Mouse (Mus musculus) heart, postnatal 0 days (tissue): ENCODE measurements around the gene Rgs9bp. TPM values are rescaled to one million over a fixed set of nuclear protein-coding genes. Genes with fewer than 3 reads are reported as not detected.
"Not testable (repeated sequence)": the region's sequence is repeated elsewhere in the genome, so short reads cannot be mapped to it uniquely, and the experiment has no call there.

Experiments used
- ATAC-seq: fragments of 200-750 bp; cut with Nextera tagmentation; 2 replicates; pipeline ENCODE4 v1.8.0; 2017; ENCODE audit warnings: low read depth, moderate number of reproducible peaks, moderate library complexity; ENCODE audit not compliant: insufficient read depth
- DNase-seq: peaks from one replicate; pipeline ENCODE4 v3.0.0-alpha.2; 2016; ENCODE audit warnings: low spot score
- H3K27ac ChIP-seq: fragments of 300-500 bp; sonication (generic); 2 replicates; pipeline ENCODE4 v1.5.1; 2014; ENCODE audit warnings: low read depth, mild to moderate bottlenecking
- H3K27me3 ChIP-seq: fragments of 300-500 bp; sonication (generic); 2 replicates; pipeline ENCODE4 v1.6.1; 2014; ENCODE audit warnings: low read length, mixed read lengths; ENCODE audit not compliant: control insufficient read depth, insufficient read depth
- H3K36me3 ChIP-seq: fragments of 300-500 bp; sonication (generic); replicated peaks from 2 replicates; pipeline ENCODE4 v1.6.1; 2014; ENCODE audit warnings: low read length, mixed read lengths; ENCODE audit not compliant: control insufficient read depth, insufficient read depth
- H3K4me1 ChIP-seq: fragments of 300-500 bp; sonication (generic); 2 replicates; pipeline ENCODE4 v1.6.1; 2014; ENCODE audit warnings: antibody characterized with exemption; ENCODE audit not compliant: control insufficient read depth, insufficient read depth
- H3K4me2 ChIP-seq: fragments of 300-500 bp; sonication (generic); 2 replicates; pipeline ENCODE4 v1.6.1; 2014; ENCODE audit warnings: low read depth, mild to moderate bottlenecking, low read length, moderate library complexity
- H3K4me3 ChIP-seq: fragments of 300-500 bp; sonication (generic); 2 replicates; pipeline ENCODE4 v1.5.1; 2014; ENCODE audit warnings: low read depth, low read length
- H3K9ac ChIP-seq: fragments of 300-500 bp; sonication (generic); replicated peaks from 2 replicates; pipeline ENCODE4 v1.6.1; 2014; ENCODE audit warnings: low read depth, low read length, mixed read lengths
- H3K9me3 ChIP-seq: fragments of 300-500 bp; sonication (generic); replicated peaks from 2 replicates; pipeline ENCODE4 v1.6.1; 2016; ENCODE audit warnings: low read length; ENCODE audit not compliant: control insufficient read depth
- CTCF ChIP-seq: IDR thresholded peaks from 2 replicates; pipeline ENCODE4 v1.5.1; 2016; ENCODE audit warnings: antibody characterized with exemption, control low read depth, low read depth
- EP300 ChIP-seq: IDR thresholded peaks from 2 replicates; pipeline ENCODE4 v1.6.1; 2016; ENCODE audit warnings: antibody characterized with exemption, low read depth
- WGBS: fragments of 180-500 bp; shearing (Covaris S2); extraction: QIAGEN DNeasy Blood & Tissue Kit; methylation state at CpG from one replicate; pipeline ENCODE4 v1.1.7; 2014; 5-methylcytosine and 5-hydroxymethylcytosine counted together
- polyA plus RNA-seq: library from polyadenylated mRNA; unstranded; fragments of >200 nt; fragmentation: Nextera tagmentation; extraction: Ambion mirVana; gene quantifications from 2 replicates; pipeline ENCODE4 v1.2.1, GENCODE M21; 2015
- total RNA-seq: library from RNA; depleted of rRNA; stranded (reverse); fragments of >200 nt; gene quantifications from 2 replicates; pipeline ENCODE4 v1.2.3, GENCODE M21; 2014; ENCODE audit warnings: low replicate concordance

Gene Rgs9bp
- total and polyA plus RNA-seq, 2 experiments from 2014 or later, result under 0.01 to 0.04 TPM

- 75% methylated on average over 5 of the region's 5 CpGs for WGBS
- no peak for ATAC-seq
- Histone ChIP-seq H3K4me1 (peaks cover 18% of the 10 kb centered on the region), H3K9ac (no peak overlapping the region), H3K9me3 (no peaks in the 10 kb centered on the region), H3K27me3 (peaks cover 29% of the 10 kb centered on the region), H3K4me2 (no peak overlapping the region), H3K27ac (no peak overlapping the region), H3K36me3 (no peaks in the 10 kb centered on the region), H3K4me3 (no peak overlapping the region)
- no peak for DNase-seq
- 0 out of 2 replicates have a peak, but pooled peaks have one; percentile 11 for TF ChIP-seq CTCF
- no peak for TF ChIP-seq EP300
Observed at GRCm38 (mm10) chr7:35582719-35583118, 2.7 kb downstream of the Rgs9bp start.

- Histone ChIP-seq H3K4me1 (0 out of 2 replicates have a peak, but pooled peaks cover 7% of the 10 kb centered on the region), H3K4me2 (no peak overlapping the region), H3K9me3 (no peaks in the 10 kb centered on the region), H3K4me3 (no peak overlapping the region), H3K27ac (no peak overlapping the region), H3K9ac (no peak overlapping the region), H3K36me3 (no peaks in the 10 kb centered on the region), H3K27me3 (peaks cover 26% of the 10 kb centered on the region)
- TF ChIP-seq CTCF (peak; percentile 57), EP300 (no peak)
- 38% methylated on average over 4 of the region's 4 CpGs for WGBS
- no peak for DNase-seq
- no peak for ATAC-seq
Observed at GRCm38 (mm10) chr7:35579849-35580248, 5.5 kb downstream of the Rgs9bp start.

GRCm38 (mm10) chr7:35570883-35571282 lies 14.5 kb downstream of the Rgs9bp start:
- H3K4me2 ChIP-seq, H3K4me1 ChIP-seq, ATAC-seq, H3K9me3 ChIP-seq, H3K9ac ChIP-seq, H3K27me3 ChIP-seq, H3K4me3 ChIP-seq, DNase-seq, H3K36me3 ChIP-seq, H3K27ac ChIP-seq: not testable (repeated sequence)
- WGBS, result 26% methylated on average over 6 of the region's 6 CpGs
- peak; percentile 32; the same call in 1 of the 2 replicates for TF ChIP-seq CTCF

GRCm38 (mm10) chr7:35569724-35570123 lies 15.7 kb downstream of the Rgs9bp start:
- DNase-seq, H3K27me3 ChIP-seq, H3K9me3 ChIP-seq, H3K27ac ChIP-seq, H3K4me2 ChIP-seq, H3K4me3 ChIP-seq, H3K36me3 ChIP-seq, H3K9ac ChIP-seq, ATAC-seq, H3K4me1 ChIP-seq: not testable (repeated sequence)
- WGBS, result 83% methylated on average over 4 of the region's 4 CpGs

GRCm38 (mm10) chr7:35565965-35566364 lies 19.4 kb downstream of the Rgs9bp start:
- not testable (repeated sequence) for H3K4me1 ChIP-seq, ATAC-seq, H3K4me2 ChIP-seq, H3K9ac ChIP-seq, H3K4me3 ChIP-seq, DNase-seq, H3K27me3 ChIP-seq, H3K9me3 ChIP-seq, H3K27ac ChIP-seq, H3K36me3 ChIP-seq
- 81% methylated on average over 13 of the region's 13 CpGs for WGBS

- 68% methylated on average over 10 of the region's 10 CpGs for WGBS
- ATAC-seq, H3K4me1 ChIP-seq, H3K4me2 ChIP-seq, H3K4me3 ChIP-seq, H3K27ac ChIP-seq, H3K36me3 ChIP-seq, DNase-seq, H3K9ac ChIP-seq, H3K9me3 ChIP-seq, H3K27me3 ChIP-seq: not testable (repeated sequence)
Observed at GRCm38 (mm10) chr7:35564872-35565271, 20.5 kb downstream of the Rgs9bp start.
